Mouse (Mus musculus): ENCODE data around the gene Nlrc4. TPM values are rescaled to one million over a fixed set of nuclear protein-coding genes. Genes with fewer than 3 reads are reported as not detected.
A peak's percentile ranks its signal among the peaks of the same experiment; 100 is the strongest.

The Nlrc4 gene
- polyA plus RNA-seq (2015; fragmentation: Nextera tagmentation; extraction: Ambion mirVana): 15.0 and 16.7 TPM in 2 replicates

- H3K9ac ChIP-seq (ENCODE audit: low read depth, low read length): peak within 1 kb of the TSS; percentile 77
- H3K4me2 ChIP-seq (replicated peaks; ENCODE audit: low read depth): peak within 1 kb of the TSS; percentile 60
- peaks cover 13% of the 10 kb centered on the region; the same call in 1 of the 2 replicates for H3K36me3 ChIP-seq (ENCODE audit: control insufficient read depth, insufficient read depth)
- 0 out of 2 replicates have a peak, but pooled peaks cover 2% of the 10 kb centered on the region for H3K4me1 ChIP-seq (replicated peaks; ENCODE audit: control insufficient read depth, insufficient read depth, low read length)
- H3K27ac ChIP-seq (ENCODE audit: low read depth, low read length): peak within 1 kb of the TSS; percentile 98
- ATAC-seq: peak; percentile 70
- no peak for TF ChIP-seq CTCF (IDR thresholded peaks at IDR 0.05; ENCODE audit: low read depth)
- no peaks in the 10 kb centered on the region for H3K9me3 ChIP-seq (ENCODE audit: control insufficient read depth)
- WGBS: 26% methylated on average over 8 of the region's 8 CpGs
- no peaks in the 10 kb centered on the region for H3K27me3 ChIP-seq (replicated peaks; ENCODE audit: control insufficient read depth, insufficient read depth, low read length)
- H3K4me3 ChIP-seq (ENCODE audit: low read depth, low read length): peak within 1 kb of the TSS; percentile 49
These were observed at the start of gene Nlrc4 for GRCm38 (mm10) chr17:74458711-74459408. Gene Nlrc4, minus strand, starts transcription at chr17:74459142.

- Histone ChIP-seq H3K4me3 (ENCODE audit: low read depth, low read length) (no peak overlapping the region), H3K27ac (ENCODE audit: low read depth, low read length) (no peak overlapping the region), H3K9ac (ENCODE audit: low read depth, low read length) (no peak overlapping the region), H3K27me3 (replicated peaks; ENCODE audit: control insufficient read depth, insufficient read depth, low read length) (no peaks in the 10 kb centered on the region), H3K36me3 (ENCODE audit: control insufficient read depth, insufficient read depth) (no peaks in the 10 kb centered on the region), H3K9me3 (ENCODE audit: control insufficient read depth) (no peaks in the 10 kb centered on the region), H3K4me2 (replicated peaks; ENCODE audit: low read depth) (no peak overlapping the region), H3K4me1 (replicated peaks; ENCODE audit: control insufficient read depth, insufficient read depth, low read length) (no peaks in the 10 kb centered on the region)
- no peak for ATAC-seq
- 75% methylated on average over 3 of the region's 3 CpGs for WGBS
- TF ChIP-seq CTCF (IDR thresholded peaks at IDR 0.05; ENCODE audit: low read depth): no peak
These were observed 49.7 kb upstream of the Nlrc4 start for GRCm38 (mm10) chr17:74508600-74508999.

- Histone ChIP-seq H3K27me3 (replicated peaks; ENCODE audit: control insufficient read depth, insufficient read depth, low read length) (no peaks in the 10 kb centered on the region), H3K9ac (ENCODE audit: low read depth, low read length) (no peak overlapping the region), H3K9me3 (ENCODE audit: control insufficient read depth) (no peaks in the 10 kb centered on the region), H3K36me3 (ENCODE audit: control insufficient read depth, insufficient read depth) (no peaks in the 10 kb centered on the region), H3K4me2 (replicated peaks; ENCODE audit: low read depth) (no peak overlapping the region), H3K4me3 (ENCODE audit: low read depth, low read length) (no peak overlapping the region), H3K4me1 (replicated peaks; ENCODE audit: control insufficient read depth, insufficient read depth, low read length) (no peaks in the 10 kb centered on the region), H3K27ac (ENCODE audit: low read depth, low read length) (no peak overlapping the region)
- no peak for TF ChIP-seq CTCF (IDR thresholded peaks at IDR 0.05; ENCODE audit: low read depth)
- WGBS: 78% methylated on average over 2 of the region's 2 CpGs
- no peak for ATAC-seq
These were observed 49.0 kb upstream of the Nlrc4 start for GRCm38 (mm10) chr17:74507934-74508333.

GRCm38 (mm10) chr17:74501085-74501484 is 42.1 kb upstream of the Nlrc4 start:
- no peaks in the 10 kb centered on the region for H3K4me1 ChIP-seq (replicated peaks; ENCODE audit: control insufficient read depth, insufficient read depth, low read length)
- no peak overlapping the region for H3K4me2 ChIP-seq (replicated peaks; ENCODE audit: low read depth)
- no peak overlapping the region for H3K4me3 ChIP-seq (ENCODE audit: low read depth, low read length)
- no peak overlapping the region for H3K27ac ChIP-seq (ENCODE audit: low read depth, low read length)
- no peak for ATAC-seq
- H3K36me3 ChIP-seq (ENCODE audit: control insufficient read depth, insufficient read depth): peaks cover 29% of the 10 kb centered on the region
- TF ChIP-seq CTCF (IDR thresholded peaks at IDR 0.05; ENCODE audit: low read depth): no peak
- H3K27me3 ChIP-seq (replicated peaks; ENCODE audit: control insufficient read depth, insufficient read depth, low read length): no peaks in the 10 kb centered on the region
- H3K9ac ChIP-seq (ENCODE audit: low read depth, low read length): no peak overlapping the region
- H3K9me3 ChIP-seq (ENCODE audit: control insufficient read depth): no peaks in the 10 kb centered on the region

GRCm38 (mm10) chr17:74500204-74500603 is 41.3 kb upstream of the Nlrc4 start:
- H3K36me3 ChIP-seq (ENCODE audit: control insufficient read depth, insufficient read depth): peaks cover 35% of the 10 kb centered on the region
- WGBS: 61% methylated on average over 4 of the region's 4 CpGs
- ATAC-seq: no peak
- H3K27me3 ChIP-seq (replicated peaks; ENCODE audit: control insufficient read depth, insufficient read depth, low read length): no peaks in the 10 kb centered on the region
- no peak overlapping the region for H3K27ac ChIP-seq (ENCODE audit: low read depth, low read length)
- H3K4me1 ChIP-seq (replicated peaks; ENCODE audit: control insufficient read depth, insufficient read depth, low read length): no peaks in the 10 kb centered on the region
- H3K9ac ChIP-seq (ENCODE audit: low read depth, low read length): no peak overlapping the region
- TF ChIP-seq CTCF (IDR thresholded peaks at IDR 0.05; ENCODE audit: low read depth): no peak
- no peaks in the 10 kb centered on the region for H3K9me3 ChIP-seq (ENCODE audit: control insufficient read depth)
- H3K4me2 ChIP-seq (replicated peaks; ENCODE audit: low read depth): no peak overlapping the region
- H3K4me3 ChIP-seq (ENCODE audit: low read depth, low read length): no peak overlapping the region

- no peak for ATAC-seq
- H3K4me1 ChIP-seq (replicated peaks; ENCODE audit: control insufficient read depth, insufficient read depth, low read length): 0 out of 2 replicates have a peak, but pooled peaks cover 2% of the 10 kb centered on the region
- no peak for TF ChIP-seq CTCF (IDR thresholded peaks at IDR 0.05; ENCODE audit: low read depth)
- 0 out of 2 replicates have a peak, but pooled peaks cover 3% of the 10 kb centered on the region for H3K27me3 ChIP-seq (replicated peaks; ENCODE audit: control insufficient read depth, insufficient read depth, low read length)
- no peak overlapping the region for H3K9ac ChIP-seq (ENCODE audit: low read depth, low read length)
- no peaks in the 10 kb centered on the region for H3K9me3 ChIP-seq (ENCODE audit: control insufficient read depth)
- 89% methylated on average over 3 of the region's 3 CpGs for WGBS
- H3K4me2 ChIP-seq (replicated peaks; ENCODE audit: low read depth): no peak overlapping the region
- H3K36me3 ChIP-seq (ENCODE audit: control insufficient read depth, insufficient read depth): peaks cover 23% of the 10 kb centered on the region
- no peak overlapping the region for H3K27ac ChIP-seq (ENCODE audit: low read depth, low read length)
- H3K4me3 ChIP-seq (ENCODE audit: low read depth, low read length): no peak overlapping the region
These were observed 32.6 kb upstream of the Nlrc4 start for GRCm38 (mm10) chr17:74491565-74491964.
